Mouse (Mus musculus) forebrain, postnatal 0 days (tissue): Measurements from ENCODE around the gene Grb10. TPM values are rescaled to one million over a fixed set of nuclear protein-coding genes. Genes with fewer than 3 reads are reported as not detected.

ENCODE experiments used
- ATAC-seq: fragments of 200-750 bp; cut with Nextera tagmentation; 2 replicates; pipeline ENCODE4 v1.8.0; 2017; ENCODE audit warnings: mild to moderate bottlenecking, moderate library complexity
- DNase-seq: peaks from one replicate; pipeline ENCODE4 v3.0.0-alpha.2; 2015
- H3K27ac ChIP-seq: fragments of 300-500 bp; sonication (generic); 2 replicates; pipeline ENCODE4 v1.5.1; 2014; ENCODE audit warnings: low read depth, mild to moderate bottlenecking, antibody characterized with exemption, low read length, moderate library complexity, mixed read lengths
- H3K27me3 ChIP-seq: fragments of 300-500 bp; sonication (generic); 2 replicates; pipeline ENCODE4 v1.6.1; 2014; ENCODE audit warnings: mild to moderate bottlenecking, low read length, mixed read lengths; ENCODE audit not compliant: insufficient read depth
- H3K36me3 ChIP-seq: fragments of 300-500 bp; sonication (generic); 2 replicates; pipeline ENCODE4 v1.6.1; 2014; ENCODE audit warnings: mild to moderate bottlenecking, moderate library complexity; ENCODE audit not compliant: insufficient read depth
- H3K4me1 ChIP-seq: fragments of 300-500 bp; sonication (generic); 2 replicates; pipeline ENCODE4 v1.6.1; 2014; ENCODE audit warnings: antibody characterized with exemption; ENCODE audit not compliant: insufficient read depth
- H3K4me2 ChIP-seq: fragments of 300-500 bp; sonication (generic); 2 replicates; pipeline ENCODE4 v1.6.1; 2014; ENCODE audit warnings: low read depth, mild to moderate bottlenecking, moderate library complexity
- H3K4me3 ChIP-seq: fragments of 300-500 bp; sonication (generic); 2 replicates; pipeline ENCODE4 v1.5.1; 2014; ENCODE audit warnings: low read depth, low read length, mixed read lengths
- H3K9ac ChIP-seq: fragments of 300-500 bp; sonication (generic); 2 replicates; pipeline ENCODE4 v1.6.1; 2014; ENCODE audit warnings: mild to moderate bottlenecking
- H3K9me3 ChIP-seq: fragments of 300-500 bp; sonication (generic); 2 replicates; pipeline ENCODE4 v1.6.1; 2016; ENCODE audit warnings: low read length
- CTCF ChIP-seq: sonication (generic); IDR thresholded peaks from 2 replicates; pipeline ENCODE4 v1.5.1; 2016; ENCODE audit warnings: antibody characterized with exemption, control low read depth, low read depth
- WGBS: fragments of 180-500 bp; shearing (Covaris S2); extraction: QIAGEN DNeasy Blood & Tissue Kit; methylation state at CpG from one replicate; pipeline ENCODE4 v1.1.7; 2014; 5-methylcytosine and 5-hydroxymethylcytosine counted together
- polyA plus RNA-seq: library from polyadenylated mRNA; unstranded; fragments of >200 nt; fragmentation: Nextera tagmentation; extraction: Ambion mirVana; gene quantifications from 2 replicates; pipeline ENCODE4 v1.2.1, GENCODE M21; 2015
- total RNA-seq: library from RNA; depleted of rRNA; stranded (reverse); fragments of >200 nt; gene quantifications from 2 replicates; pipeline ENCODE4 v1.2.3, GENCODE M21; 2014

The Grb10 gene
- total and polyA plus RNA-seq, 2 experiments from 2014 or later, result 32.7 to 80.3 TPM

DNA sequence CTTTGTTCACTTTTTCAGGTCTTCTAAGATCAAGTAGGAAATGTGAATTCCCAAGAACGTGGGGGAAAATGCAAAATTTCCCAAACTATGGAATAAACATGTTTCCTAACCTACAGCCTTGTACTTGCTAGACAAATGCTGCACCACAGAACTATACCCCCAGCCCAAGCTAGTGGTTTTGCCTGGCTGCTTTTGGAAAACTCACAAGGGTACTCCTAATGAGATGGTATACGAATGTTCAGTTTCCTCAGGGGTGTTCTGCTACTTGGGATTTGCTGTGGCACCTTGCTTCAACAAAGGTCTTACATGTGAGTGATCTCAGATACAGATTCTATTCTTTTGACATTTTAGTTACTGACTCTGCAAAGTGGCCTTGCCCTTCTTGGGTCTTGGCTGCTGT, 75.4 kb downstream of the Grb10 start:
- 87% methylated on average over 2 of the region's 2 CpGs for WGBS
- H3K9me3 ChIP-seq, result no peaks in the 10 kb centered on the region

DNA sequence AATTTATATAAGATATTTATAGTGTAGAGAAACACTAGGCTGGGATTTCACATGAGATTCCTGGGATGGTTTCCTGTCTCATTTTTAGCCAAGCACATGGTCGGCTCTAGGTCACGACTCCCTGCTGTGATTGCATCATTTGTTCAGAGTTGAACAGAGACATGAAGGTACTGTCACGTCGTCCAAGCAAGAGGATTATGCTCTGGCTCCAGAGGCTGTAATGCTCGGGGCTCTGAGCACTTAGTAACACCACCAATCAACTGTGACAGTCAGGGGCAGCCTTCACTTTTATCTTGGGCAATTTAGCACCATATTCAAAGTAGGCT, 75.9 kb downstream of the Grb10 start:
- WGBS, result 21% methylated on average over 5 of the region's 5 CpGs
- DNase-seq (no peak), ATAC-seq (no peak)
- H3K9me3 ChIP-seq, result no peaks in the 10 kb centered on the region
- H3K4me2 ChIP-seq, result no peak overlapping the region
- no peaks in the 10 kb centered on the region for H3K4me1 ChIP-seq
- H3K27ac ChIP-seq, result no peak overlapping the region
- H3K36me3 ChIP-seq, result no peaks in the 10 kb centered on the region
- no peak overlapping the region for H3K4me3 ChIP-seq
- no peak for TF ChIP-seq CTCF
- H3K27me3 ChIP-seq, result no peaks in the 10 kb centered on the region
- H3K9ac ChIP-seq, result no peak overlapping the region

More for the DNA sequence above, 75.4 kb downstream of the Grb10 start:
- Histone ChIP-seq H3K4me3 (no peak overlapping the region), H3K4me1 (no peaks in the 10 kb centered on the region), H3K9ac (no peak overlapping the region), H3K4me2 (no peak overlapping the region), H3K27ac (no peak overlapping the region), H3K27me3 (no peaks in the 10 kb centered on the region), H3K36me3 (no peaks in the 10 kb centered on the region)
- no peak for TF ChIP-seq CTCF
- DNase-seq (no peak), ATAC-seq (no peak)

DNA sequence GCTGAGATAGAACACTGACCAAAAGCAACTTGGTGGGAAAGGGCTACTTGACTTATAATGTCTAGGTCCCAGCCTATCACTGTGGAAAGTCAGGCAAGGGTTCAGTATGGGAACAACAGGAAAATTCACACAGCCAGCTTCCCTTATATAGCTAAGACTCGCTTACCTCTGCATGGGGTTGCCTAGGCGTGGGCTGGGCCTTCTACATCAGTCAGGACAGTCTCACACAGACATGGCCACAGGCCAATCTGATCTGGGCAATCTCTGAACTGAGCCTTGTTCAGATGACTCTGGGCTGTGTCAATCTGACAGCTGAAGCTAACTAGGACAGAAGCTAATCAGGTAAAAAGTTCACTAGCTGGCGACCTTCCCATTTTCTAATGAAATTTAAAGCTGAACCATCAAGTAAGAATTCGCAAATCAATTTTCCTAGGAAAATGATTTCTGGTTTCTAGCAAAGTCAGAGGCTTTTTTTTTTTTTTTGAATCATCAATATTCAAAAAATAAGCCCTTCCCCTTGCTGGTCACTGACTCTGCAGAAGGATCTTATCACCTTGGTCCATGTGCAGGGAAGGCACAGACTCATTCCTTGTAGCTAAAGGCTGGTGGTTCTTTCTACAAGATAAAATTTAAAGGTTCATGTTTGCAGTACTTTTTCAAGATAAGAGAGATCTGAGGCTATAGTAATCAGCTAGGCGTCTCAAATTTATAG, 76.4 kb downstream of the Grb10 start:
- no peak overlapping the region for H3K4me2 ChIP-seq
- TF ChIP-seq CTCF, result no peak
- no peaks in the 10 kb centered on the region for H3K4me1 ChIP-seq
- no peak overlapping the region for H3K9ac ChIP-seq
- H3K9me3 ChIP-seq, result no peaks in the 10 kb centered on the region
- H3K27me3 ChIP-seq, result no peaks in the 10 kb centered on the region
- DNase-seq (no peak), ATAC-seq (no peak)
- H3K27ac ChIP-seq, result no peak overlapping the region
- no peaks in the 10 kb centered on the region for H3K36me3 ChIP-seq
- 84% methylated on average over 5 of the region's 5 CpGs for WGBS
- no peak overlapping the region for H3K4me3 ChIP-seq

GRCm38 (mm10) chr11:11960858-11961257, 77.6 kb downstream of the Grb10 start:
- 27% methylated on average over 5 of the region's 5 CpGs for WGBS
- no peaks in the 10 kb centered on the region for H3K36me3 ChIP-seq
- H3K9me3 ChIP-seq, result no peaks in the 10 kb centered on the region
- H3K27ac ChIP-seq, result no peak overlapping the region
- H3K4me2 ChIP-seq, result no peak overlapping the region
- H3K27me3 ChIP-seq, result no peaks in the 10 kb centered on the region
- H3K4me1 ChIP-seq, result no peaks in the 10 kb centered on the region
- no peak overlapping the region for H3K9ac ChIP-seq
- ATAC-seq, result 0 out of 2 replicates have a peak, but pooled peaks have one; percentile 18
- no peak for DNase-seq
- TF ChIP-seq CTCF, result no peak
- H3K4me3 ChIP-seq, result no peak overlapping the region

DNA sequence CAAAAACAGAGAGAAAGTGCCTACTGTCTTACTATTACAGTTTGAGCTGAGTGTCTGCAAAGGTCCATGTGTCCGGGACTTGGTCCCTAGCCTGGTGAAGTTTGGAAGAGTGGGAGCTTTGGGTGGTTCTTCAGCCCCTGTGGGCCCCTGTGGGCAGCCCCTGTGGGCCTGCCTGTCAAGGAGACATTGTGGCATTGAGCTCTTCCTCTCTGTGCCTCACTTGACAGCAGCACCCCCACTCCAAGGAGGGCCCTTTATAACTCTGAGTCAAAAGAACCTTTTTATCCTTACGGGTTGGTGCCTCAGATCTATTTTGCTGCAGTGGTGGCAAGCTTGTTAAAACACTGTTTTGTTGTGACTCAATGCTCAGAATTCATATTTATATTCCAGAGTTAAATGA, 78.3 kb downstream of the Grb10 start:
- 53% methylated on average over 2 of the region's 2 CpGs for WGBS
- H3K9me3 ChIP-seq, result no peaks in the 10 kb centered on the region
- no peak overlapping the region for H3K9ac ChIP-seq
- no peak overlapping the region for H3K4me3 ChIP-seq
- DNase-seq, result no peak
- H3K4me2 ChIP-seq, result no peak overlapping the region
- no peaks in the 10 kb centered on the region for H3K27me3 ChIP-seq
- no peaks in the 10 kb centered on the region for H3K36me3 ChIP-seq
- no peak overlapping the region for H3K27ac ChIP-seq
- no peak for TF ChIP-seq CTCF
- H3K4me1 ChIP-seq, result no peaks in the 10 kb centered on the region
- no peak for ATAC-seq

DNA sequence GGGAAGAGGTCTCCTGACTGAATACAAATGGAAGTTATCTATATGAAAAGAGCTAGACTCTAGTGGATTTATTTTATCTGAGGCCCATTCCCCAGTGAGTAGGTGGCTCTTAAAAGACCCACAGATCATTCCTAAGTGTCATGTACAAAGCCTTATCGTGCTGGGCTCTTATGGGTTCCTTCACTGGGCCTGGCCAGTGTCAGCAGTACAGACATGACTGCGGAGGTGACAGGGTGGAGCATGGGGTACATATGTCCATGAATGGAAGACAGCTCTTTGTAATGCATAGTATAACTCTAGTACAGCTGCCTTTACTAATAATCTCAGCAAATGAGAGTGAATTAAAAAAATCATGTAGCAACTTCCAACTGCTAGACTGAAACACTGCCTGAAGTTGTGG, 80.0 kb downstream of the Grb10 start:
- WGBS, result 92% methylated on average over 2 of the region's 2 CpGs
- Histone ChIP-seq H3K36me3 (no peaks in the 10 kb centered on the region), H3K4me2 (no peak overlapping the region), H3K9ac (no peak overlapping the region), H3K27me3 (no peaks in the 10 kb centered on the region), H3K27ac (no peak overlapping the region), H3K4me1 (no peaks in the 10 kb centered on the region), H3K9me3 (no peaks in the 10 kb centered on the region), H3K4me3 (no peak overlapping the region)
- TF ChIP-seq CTCF, result no peak
- DNase-seq (no peak), ATAC-seq (no peak)

DNA sequence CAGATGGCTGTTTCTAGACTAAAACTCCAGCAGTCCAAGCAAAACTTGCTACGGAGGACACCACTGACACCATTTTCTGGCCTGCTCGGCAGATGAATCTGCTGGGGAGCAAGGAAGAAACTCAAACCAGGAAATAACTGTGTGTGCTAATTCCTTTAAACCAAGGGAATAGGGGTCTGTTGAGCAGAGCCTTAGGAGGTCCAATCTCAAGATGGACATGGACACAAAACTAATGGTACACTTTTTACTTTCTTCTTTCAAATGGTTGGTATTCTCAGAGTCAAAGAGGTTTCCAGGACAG, 80.5 kb downstream of the Grb10 start:
- ATAC-seq (no peak), DNase-seq (no peak)
- H3K27me3 ChIP-seq, result no peaks in the 10 kb centered on the region
- H3K4me3 ChIP-seq, result no peak overlapping the region
- no peak overlapping the region for H3K27ac ChIP-seq
- no peak overlapping the region for H3K4me2 ChIP-seq
- H3K9ac ChIP-seq, result no peak overlapping the region
- no peaks in the 10 kb centered on the region for H3K4me1 ChIP-seq
- no peaks in the 10 kb centered on the region for H3K36me3 ChIP-seq
- WGBS, result 90% methylated on average over 2 of the region's 2 CpGs
- H3K9me3 ChIP-seq, result no peaks in the 10 kb centered on the region
- TF ChIP-seq CTCF, result no peak
